Mouse (Mus musculus) forebrain, embryonic 11.5 days (tissue): ENCODE measurements around the gene Mysm1. TPM values are rescaled to one million over a fixed set of nuclear protein-coding genes. Genes with fewer than 3 reads are reported as not detected.

Experiments used
- ATAC-seq: fragments of 200-750 bp; cut with Nextera tagmentation; replicated peaks from 2 replicates; pipeline ENCODE4 v1.8.0; 2017; ENCODE audit warnings: moderate TSS enrichment; ENCODE audit not compliant: low FRiP score
- DNase-seq: peaks from one replicate; pipeline ENCODE4 v3.0.0-alpha.2; 2017; ENCODE audit warnings: low spot score
- H3K27ac ChIP-seq: fragments of 300-500 bp; sonication (generic); 2 replicates; pipeline ENCODE4 v1.5.1; 2014; ENCODE audit warnings: low read depth, low read length
- H3K27me3 ChIP-seq: fragments of 300-500 bp; sonication (generic); 2 replicates; pipeline ENCODE4 v1.6.1; 2014; ENCODE audit warnings: mild to moderate bottlenecking, low read length, mixed read lengths; ENCODE audit not compliant: control insufficient read depth, insufficient read depth
- H3K36me3 ChIP-seq: fragments of 300-500 bp; sonication (generic); 2 replicates; pipeline ENCODE4 v1.6.1; 2014; ENCODE audit warnings: mild to moderate bottlenecking, low read length, moderate library complexity, mixed read lengths; ENCODE audit not compliant: control insufficient read depth, insufficient read depth
- H3K4me1 ChIP-seq: fragments of 300-500 bp; sonication (generic); replicated peaks from 2 replicates; pipeline ENCODE4 v1.6.1; 2014; ENCODE audit warnings: low read length, mixed read lengths; ENCODE audit not compliant: control insufficient read depth, insufficient read depth
- H3K4me2 ChIP-seq: fragments of 300-500 bp; sonication (generic); 2 replicates; pipeline ENCODE4 v1.6.1; 2014; ENCODE audit warnings: low read depth, mild to moderate bottlenecking, low read length, moderate library complexity, mixed read lengths; ENCODE audit not compliant: severe bottlenecking
- H3K4me3 ChIP-seq: fragments of 300-500 bp; sonication (generic); 2 replicates; pipeline ENCODE4 v1.5.1; 2014; ENCODE audit warnings: low read depth, low read length
- H3K9ac ChIP-seq: fragments of 300-500 bp; sonication (generic); 2 replicates; pipeline ENCODE4 v1.6.1; 2014; ENCODE audit warnings: low read length
- H3K9me3 ChIP-seq: fragments of 300-500 bp; sonication (generic); 2 replicates; pipeline ENCODE4 v1.6.1; 2016; ENCODE audit warnings: low read length, mixed read lengths; ENCODE audit not compliant: control insufficient read depth
- WGBS: fragments of 180-500 bp; shearing (Covaris S2); extraction: QIAGEN DNeasy Blood & Tissue Kit; methylation state at CpG from one replicate; pipeline ENCODE4 v1.1.7; 2014; 5-methylcytosine and 5-hydroxymethylcytosine counted together
- polyA plus RNA-seq: library from polyadenylated mRNA; unstranded; fragments of >200 nt; fragmentation: Nextera tagmentation; extraction: Ambion mirVana; gene quantifications from 2 replicates; pipeline ENCODE4 v1.2.1, GENCODE M21; 2014

Gene Mysm1
- polyA plus RNA-seq, 1 experiment from 2014 or later, result 30.7 TPM

DNA sequence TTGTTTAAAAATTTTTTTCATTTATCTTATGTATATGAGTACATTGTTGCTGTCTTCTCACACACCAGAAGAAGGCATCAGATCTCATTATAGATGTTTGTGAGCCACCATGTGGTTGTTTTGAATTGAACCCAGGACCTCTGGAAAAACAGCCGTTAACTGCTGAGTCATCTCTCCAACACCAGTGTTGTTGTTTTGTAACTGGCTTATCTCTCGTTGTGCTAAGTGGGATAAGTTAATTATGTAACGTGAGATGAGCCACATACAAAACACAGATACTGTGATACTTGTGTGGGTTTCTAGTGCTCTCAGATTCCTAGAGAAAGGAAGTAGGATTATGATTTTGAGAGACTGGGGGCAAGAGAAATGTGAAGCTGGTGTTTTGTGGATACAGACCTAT, 11.3 kb upstream of the Mysm1 start:
- ATAC-seq (no peak), DNase-seq (no peak)

DNA sequence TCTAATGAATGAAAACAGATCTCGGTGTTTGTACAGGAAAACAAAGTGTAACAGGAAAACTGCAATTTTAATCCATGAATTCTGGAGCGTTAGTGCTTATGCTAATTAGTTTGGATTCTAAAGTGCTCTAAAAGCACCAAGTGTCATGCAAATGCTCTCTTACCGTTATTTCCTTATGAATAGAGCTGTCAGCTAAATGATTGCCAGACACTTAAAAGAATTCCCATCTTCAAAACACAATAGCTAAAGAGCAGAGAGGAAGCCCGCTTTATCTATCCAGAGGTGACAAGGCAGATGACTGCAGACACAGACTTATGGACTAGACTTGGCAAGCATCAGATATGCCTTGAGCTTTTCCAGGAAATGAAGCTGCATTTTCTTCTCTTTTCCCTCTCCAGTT, 8.8 kb upstream of the Mysm1 start:
- 23% methylated on average over 4 of the region's 4 CpGs for WGBS
- Histone ChIP-seq H3K27me3 (no peaks in the 10 kb centered on the region), H3K27ac (no peak overlapping the region), H3K9ac (no peak overlapping the region), H3K4me3 (no peak overlapping the region), H3K9me3 (no peaks in the 10 kb centered on the region), H3K36me3 (no peaks in the 10 kb centered on the region), H3K4me2 (no peak overlapping the region), H3K4me1 (peaks cover 2% of the 10 kb centered on the region; the same call in 1 of the 2 replicates)
- DNase-seq (no peak), ATAC-seq (no peak)

More for the DNA sequence above, 11.3 kb upstream of the Mysm1 start:
- Histone ChIP-seq H3K27ac (no peak overlapping the region), H3K9ac (no peak overlapping the region), H3K36me3 (no peaks in the 10 kb centered on the region), H3K4me2 (no peak overlapping the region), H3K4me1 (peaks cover 2% of the 10 kb centered on the region; the same call in 1 of the 2 replicates), H3K4me3 (no peak overlapping the region), H3K27me3 (no peaks in the 10 kb centered on the region), H3K9me3 (no peaks in the 10 kb centered on the region)
- WGBS, result 57% methylated on average over 3 of the region's 3 CpGs

DNA sequence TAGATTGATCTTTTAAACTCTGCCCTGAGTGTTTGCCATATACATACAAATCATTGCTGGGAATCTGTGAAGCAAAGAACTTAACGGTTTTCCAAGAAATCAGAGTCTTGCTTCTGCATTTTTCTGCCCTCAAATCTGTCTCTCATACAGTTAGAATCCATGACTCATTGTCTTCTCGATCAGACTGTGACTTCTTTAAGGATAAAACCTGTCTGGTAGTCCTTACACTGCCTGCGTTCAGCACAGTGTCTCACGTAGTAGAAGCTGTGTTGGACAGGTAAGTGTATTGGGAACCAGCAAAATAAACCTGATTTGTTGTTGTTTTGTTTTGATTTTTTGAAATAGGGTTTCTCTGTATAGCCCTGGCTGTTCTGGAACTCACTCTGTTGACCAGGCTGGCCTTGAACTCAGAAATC, 608 bp upstream of the Mysm1 start:
- peaks cover 8% of the 10 kb centered on the region for H3K4me1 ChIP-seq
- ATAC-seq (peak; percentile 10; the same call in 1 of the 2 replicates), DNase-seq (no peak)
- peak overlapping the region; percentile 56 for H3K4me2 ChIP-seq
- peak overlapping the region; percentile 85 for H3K9ac ChIP-seq
- H3K27me3 ChIP-seq, result no peaks in the 10 kb centered on the region
- H3K36me3 ChIP-seq, result no peaks in the 10 kb centered on the region
- H3K9me3 ChIP-seq, result no peaks in the 10 kb centered on the region
- WGBS, result 58% methylated on average over 4 of the region's 4 CpGs
- H3K4me3 ChIP-seq, result peak overlapping the region; percentile 71
- peak overlapping the region; percentile 46; the same call in 1 of the 2 replicates for H3K27ac ChIP-seq

DNA sequence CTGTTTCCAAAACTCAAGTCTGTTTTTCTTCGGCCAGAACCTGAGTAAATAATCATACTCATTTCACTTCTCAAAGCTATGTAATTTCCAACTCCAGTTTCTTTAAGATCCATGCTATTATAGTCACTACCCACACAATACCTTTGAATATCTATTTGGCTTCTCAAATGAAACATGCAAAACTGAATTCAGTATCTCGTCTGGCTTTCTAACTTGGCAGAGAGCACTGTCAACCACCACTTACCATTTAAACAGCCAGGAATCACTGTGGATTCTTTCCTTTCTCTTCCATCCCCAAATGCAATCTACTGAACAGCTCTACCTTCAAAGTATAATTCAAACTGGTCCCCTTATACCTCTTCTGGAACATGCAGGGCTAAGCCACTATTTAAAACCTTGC, 5.6 kb downstream of the Mysm1 start:
- ATAC-seq (no peak), DNase-seq (no peak)
- Histone ChIP-seq H3K27me3 (no peaks in the 10 kb centered on the region), H3K4me2 (no peak overlapping the region), H3K27ac (no peak overlapping the region), H3K4me3 (no peak overlapping the region), H3K4me1 (peaks cover 6% of the 10 kb centered on the region), H3K36me3 (no peaks in the 10 kb centered on the region; the same call in 1 of the 2 replicates), H3K9ac (no peak overlapping the region), H3K9me3 (no peaks in the 10 kb centered on the region)
- WGBS, result 89% methylated on average over 2 of the region's 2 CpGs

DNA sequence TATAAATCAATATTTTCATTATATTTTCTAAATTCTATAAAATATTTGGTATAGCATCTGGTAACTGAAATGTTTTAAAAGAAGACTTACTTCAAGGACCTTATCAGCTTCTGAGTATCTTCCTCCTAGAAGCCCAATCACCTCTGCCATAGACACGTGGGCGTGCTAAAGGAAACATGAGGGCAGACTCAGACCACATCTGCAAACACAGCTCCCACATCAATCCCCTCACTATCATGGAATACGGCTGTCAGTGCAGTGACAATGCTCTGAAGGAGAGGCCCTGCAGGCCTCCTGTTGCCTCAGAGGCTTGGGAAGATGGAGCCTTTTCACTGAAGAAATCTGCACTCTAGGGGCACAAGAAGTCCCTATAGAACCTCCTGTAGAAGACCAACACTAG, 26.1 kb downstream of the Mysm1 start:
- H3K9ac ChIP-seq, result no peak overlapping the region
- ATAC-seq (no peak), DNase-seq (no peak)
- H3K9me3 ChIP-seq, result no peaks in the 10 kb centered on the region
- no peaks in the 10 kb centered on the region; the same call in 1 of the 2 replicates for H3K36me3 ChIP-seq
- no peak overlapping the region for H3K4me3 ChIP-seq
- no peaks in the 10 kb centered on the region for H3K27me3 ChIP-seq
- 94% methylated on average over 3 of the region's 3 CpGs for WGBS
- no peaks in the 10 kb centered on the region for H3K4me1 ChIP-seq
- H3K4me2 ChIP-seq, result no peak overlapping the region
- H3K27ac ChIP-seq, result no peak overlapping the region

DNA sequence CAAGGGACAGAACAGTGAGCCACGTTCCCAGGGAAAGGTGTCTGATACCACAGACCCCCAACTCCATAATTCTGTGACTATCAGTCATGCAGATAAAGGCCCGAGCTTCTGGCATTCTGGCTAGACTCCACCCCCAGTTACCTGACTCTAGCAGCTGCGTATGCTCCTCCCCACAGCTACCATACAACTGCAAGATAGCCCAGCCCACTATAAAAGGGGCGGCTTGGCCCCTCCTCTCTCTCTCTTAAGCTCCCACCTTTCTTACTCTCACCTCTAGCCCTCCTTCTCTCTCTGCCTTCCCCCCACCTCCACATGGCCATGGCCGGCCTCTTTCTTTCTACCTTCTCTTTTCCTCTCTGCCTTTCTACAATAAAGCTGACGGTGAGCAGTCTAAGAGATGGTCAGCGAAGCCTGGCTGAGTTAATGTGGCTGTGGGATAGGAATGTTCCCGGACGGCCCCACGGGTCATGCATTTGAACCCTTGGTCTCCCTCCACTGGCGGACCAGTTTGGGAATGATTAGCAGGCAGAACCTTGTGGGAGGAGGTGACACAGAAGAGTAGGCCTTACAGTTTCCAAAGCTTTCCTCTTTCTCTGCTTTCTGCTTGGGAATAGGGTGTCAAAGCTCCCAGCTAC, 37.6 kb downstream of the Mysm1 start:
- WGBS, result 79% methylated on average over 11 of the region's 11 CpGs
- Histone ChIP-seq H3K4me1 (no peaks in the 10 kb centered on the region), H3K27me3 (no peaks in the 10 kb centered on the region), H3K4me2 (no peak overlapping the region), H3K36me3 (peaks cover 2% of the 10 kb centered on the region; the same call in 1 of the 2 replicates), H3K27ac (no peak overlapping the region), H3K4me3 (no peak overlapping the region), H3K9ac (no peak overlapping the region), H3K9me3 (no peaks in the 10 kb centered on the region)
- no peak for DNase-seq
- peak; percentile 21; the same call in 1 of the 2 replicates for ATAC-seq

DNA sequence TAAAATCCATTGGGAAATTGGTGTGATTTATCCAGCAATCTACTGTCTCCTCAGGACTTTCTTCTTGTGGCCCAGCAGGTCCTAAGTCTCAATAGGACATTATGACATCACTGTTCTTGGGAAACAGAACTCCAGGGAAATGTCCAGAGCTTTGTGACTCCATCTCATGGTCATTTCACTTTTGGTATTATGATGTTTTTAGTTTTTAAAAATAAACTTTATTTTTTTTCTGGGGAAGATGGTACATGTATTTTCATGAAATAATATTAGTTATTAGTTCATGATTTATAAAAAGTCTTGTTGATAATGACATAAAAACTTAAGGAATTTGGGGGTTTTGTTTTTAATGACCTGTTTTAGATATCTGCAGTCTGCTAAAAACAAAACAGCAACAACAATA, 50.2 kb downstream of the Mysm1 start, which contains the start of gene Eqtn:
Eqtn (minus strand) TSS at position 101 of the 400 bp plus-strand sequence.
- no peak within 1 kb of the TSS for H3K27ac ChIP-seq
- H3K9me3 ChIP-seq, result no peaks in the 10 kb centered on the region
- no peak for DNase-seq
- no peak within 1 kb of the TSS for H3K9ac ChIP-seq
- no peaks in the 10 kb centered on the region for H3K4me1 ChIP-seq
- H3K4me3 ChIP-seq, result no peak within 1 kb of the TSS
- no peak for ATAC-seq
- H3K27me3 ChIP-seq, result no peaks in the 10 kb centered on the region
- H3K36me3 ChIP-seq, result no peaks in the 10 kb centered on the region
- no peak within 1 kb of the TSS for H3K4me2 ChIP-seq

DNA sequence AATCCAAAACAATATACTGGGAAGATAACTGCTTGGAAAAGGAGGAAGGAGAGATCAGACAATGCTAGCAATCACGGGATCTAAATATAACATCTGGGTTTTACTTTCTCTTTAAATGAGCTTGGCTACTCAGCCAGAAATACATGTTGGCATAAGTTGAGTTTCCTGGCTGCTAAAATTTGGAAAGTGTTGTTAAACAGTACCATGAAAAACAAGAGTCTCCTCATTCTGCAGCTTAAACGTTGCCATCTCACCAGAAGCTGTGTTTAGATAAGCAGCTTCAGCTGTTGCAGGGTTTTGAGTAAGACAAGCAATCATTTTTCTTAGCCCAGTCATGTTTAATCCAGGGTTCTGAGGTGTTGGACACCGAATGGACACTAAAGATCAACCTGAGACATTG, 77.1 kb downstream of the Mysm1 start:
- H3K36me3 ChIP-seq, result no peaks in the 10 kb centered on the region
- no peaks in the 10 kb centered on the region for H3K4me1 ChIP-seq
- WGBS, result 74% methylated on average over 3 of the region's 3 CpGs
- no peak for ATAC-seq
- no peak overlapping the region for H3K9ac ChIP-seq
- H3K27me3 ChIP-seq, result no peaks in the 10 kb centered on the region
- no peaks in the 10 kb centered on the region for H3K9me3 ChIP-seq
- no peak overlapping the region for H3K4me2 ChIP-seq
- no peak for DNase-seq
- H3K27ac ChIP-seq, result no peak overlapping the region
- no peak overlapping the region for H3K4me3 ChIP-seq

DNA sequence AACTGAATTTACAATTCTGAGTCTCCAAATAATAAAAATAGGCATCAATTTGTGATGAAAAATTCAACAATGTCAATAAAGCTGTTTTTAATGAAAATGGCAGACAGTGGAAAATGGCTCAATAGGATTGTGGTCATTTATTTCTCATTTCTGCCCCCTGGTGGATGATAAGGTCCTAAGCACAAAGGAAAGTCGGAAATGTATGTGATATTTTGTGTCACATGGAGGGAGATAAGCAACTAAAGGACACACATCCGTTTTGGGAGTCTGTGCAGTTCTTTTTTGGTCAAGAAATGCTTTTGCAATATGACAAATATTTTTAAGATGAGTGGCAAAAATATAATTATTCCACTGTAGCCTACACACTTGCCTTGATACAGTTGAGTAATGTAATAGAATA, 78.2 kb downstream of the Mysm1 start:
- no peaks in the 10 kb centered on the region for H3K4me1 ChIP-seq
- H3K27ac ChIP-seq, result no peak overlapping the region
- WGBS, result 34% methylated on average over 2 of the region's 2 CpGs
- no peak overlapping the region for H3K4me2 ChIP-seq
- 0 out of 2 replicates have a peak, but pooled peaks have one; percentile 15 for ATAC-seq
- H3K9ac ChIP-seq, result no peak overlapping the region
- no peaks in the 10 kb centered on the region for H3K9me3 ChIP-seq
- DNase-seq, result no peak
- H3K36me3 ChIP-seq, result no peaks in the 10 kb centered on the region
- no peaks in the 10 kb centered on the region for H3K27me3 ChIP-seq
- no peak overlapping the region for H3K4me3 ChIP-seq
